Mouse (Mus musculus): ENCODE measurements around the gene Olfr1249.
"Not testable (repeated sequence)": the region's sequence is repeated elsewhere in the genome, so short reads cannot be mapped to it uniquely, and the experiment has no call there.

The Olfr1249 gene

GRCm38 (mm10) chr2:89634883-89635282 is at the start of gene Olfr1249:
TSS of gene Olfr1249 (minus strand) at chr2:89634983.
- DNase-seq (ENCODE audit: low read depth) = no peak

DNA sequence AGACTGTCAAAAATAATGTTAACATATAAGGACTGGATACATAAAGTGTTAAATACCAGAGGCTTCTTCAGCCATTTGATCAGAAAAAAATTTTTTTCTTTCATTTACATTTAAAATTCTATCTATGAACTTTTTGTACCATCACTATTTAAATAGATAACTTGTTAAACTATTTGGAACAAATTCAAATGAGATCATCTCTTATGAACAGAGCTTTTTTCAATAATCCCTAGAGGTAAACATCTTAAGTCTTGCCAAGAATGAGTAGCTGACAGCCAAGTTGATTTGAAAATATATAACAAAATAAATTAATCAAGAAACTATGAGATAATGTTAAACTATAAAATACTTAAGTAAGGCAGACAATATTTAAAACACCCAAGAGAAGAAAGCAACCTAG is 37.1 kb upstream of the Olfr1249 start, which contains the start of gene Olfr1251:
TSS of gene Olfr1251 (minus strand) at position 101 of the 400 bp plus-strand sequence.
- DNase-seq (ENCODE audit: low read depth) = no peak

- no peak for DNase-seq (ENCODE audit: low read depth)
These were observed 26.6 kb upstream of the Olfr1249 start, which contains the start of gene Olfr1250 for GRCm38 (mm10) chr2:89661367-89661766. TSS of gene Olfr1250 (minus strand) at chr2:89661467.

DNA sequence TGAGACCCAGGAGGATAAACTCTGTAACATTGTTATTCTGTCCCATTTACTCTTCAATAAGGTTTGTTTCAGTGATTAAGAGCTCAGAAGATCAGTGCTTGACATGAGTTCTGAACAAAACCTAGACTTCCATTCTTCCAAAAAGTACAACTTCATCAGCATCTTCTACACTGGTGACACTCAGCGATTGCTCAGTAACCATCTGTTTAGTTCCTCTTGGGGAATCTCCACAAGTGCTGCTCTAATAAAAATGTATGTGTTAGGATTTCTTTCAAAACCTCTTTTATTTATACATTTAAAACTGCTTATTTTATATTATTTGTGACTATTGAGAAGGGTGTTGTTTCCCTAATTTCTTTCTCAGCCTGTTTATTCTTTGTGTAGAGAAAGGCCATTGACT is 16.6 kb downstream of the Olfr1249 start, which contains the start of gene Olfr1248:
TSS of gene Olfr1248 (minus strand) at position 101 of the 400 bp plus-strand sequence.
- not testable (repeated sequence) for DNase-seq (ENCODE audit: low read depth)

- no peak for DNase-seq (ENCODE audit: low read depth)
These were observed 20.8 kb downstream of the Olfr1249 start, which contains the start of gene Olfr1247 for GRCm38 (mm10) chr2:89614030-89614429. TSS of gene Olfr1247 (minus strand) at chr2:89614130.

DNA sequence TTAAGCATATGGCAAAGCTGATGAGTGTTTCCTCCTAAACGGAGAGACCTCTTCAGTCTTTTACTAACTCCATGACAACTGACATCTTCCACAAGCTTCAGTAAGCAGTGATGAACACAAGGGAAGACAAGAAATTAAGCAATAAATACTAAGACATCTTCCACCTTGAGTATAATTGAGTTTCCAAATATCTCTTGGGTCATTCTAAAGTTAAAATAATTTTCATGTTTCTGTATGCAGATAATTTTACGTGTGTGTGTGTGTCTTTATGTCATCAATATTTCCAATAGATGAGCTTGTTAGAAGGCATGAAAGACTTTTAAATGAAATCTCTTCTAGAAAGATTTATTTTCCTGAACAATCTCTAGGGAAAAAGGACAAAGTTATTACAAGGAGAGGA is 41.7 kb downstream of the Olfr1249 start, which contains the start of gene Olfr1246:
TSS of gene Olfr1246 (minus strand) at position 101 of the 400 bp plus-strand sequence.
- no peak for DNase-seq (ENCODE audit: low read depth)

Measured in fibroblast of lung, adult 2 months (primary cell).